Mouse (Mus musculus) heart, adult 2 months (tissue): Measurements from ENCODE around the gene Plekha1. TPM values are rescaled to one million over a fixed set of nuclear protein-coding genes. Genes with fewer than 3 reads are reported as not detected.

Experiments used
- DNase-seq, 2 experiments: peaks; one replicate each; pipeline ENCODE4 v3.0.0; 2021
- H3K27ac ChIP-seq: fragments of 200-600 bp; 2 replicates; pipeline ENCODE4 v1.8.1; 2022
- H3K27me3 ChIP-seq: fragments of 200-500 bp; 2 replicates; pipeline ENCODE4 v1.6.1; 2012; ENCODE audit warnings: mild to moderate bottlenecking, low read length, inconsistent platforms, mixed read lengths; ENCODE audit not compliant: control insufficient read depth, insufficient read depth
- H3K36me3 ChIP-seq: fragments of 200-500 bp; 2 replicates; pipeline ENCODE4 v1.6.1; 2012; ENCODE audit warnings: low read length, inconsistent platforms; ENCODE audit not compliant: control insufficient read depth, insufficient read depth
- H3K4me1 ChIP-seq: fragments of 200-500 bp; 2 replicates; pipeline ENCODE4 v1.6.1; 2011; ENCODE audit warnings: low read length; ENCODE audit not compliant: control insufficient read depth, insufficient read depth
- H3K4me3 ChIP-seq: fragments of 200-600 bp; 2 replicates; pipeline ENCODE4 v1.8.1; 2022
- H3K79me2 ChIP-seq: fragments of 200-500 bp; replicated peaks from 2 replicates; pipeline ENCODE4 v1.6.1; 2012; ENCODE audit warnings: mild to moderate bottlenecking, inconsistent platforms, low read length, moderate library complexity, mixed read lengths; ENCODE audit not compliant: control insufficient read depth, insufficient read depth
- H3K9ac ChIP-seq: fragments of 200-500 bp; 2 replicates; pipeline ENCODE4 v1.6.1; 2012; ENCODE audit warnings: low read depth, mild to moderate bottlenecking, control low read depth, inconsistent platforms, low read length, mixed read lengths
- CTCF ChIP-seq: fragments of 200-600 bp; IDR thresholded peaks from 2 replicates; pipeline ENCODE4 v1.8.1; 2022; ENCODE audit warnings: antibody characterized with exemption, mild to moderate bottlenecking, moderate library complexity
- EP300 ChIP-seq: fragments of 200-500 bp; IDR thresholded peaks from 2 replicates; pipeline ENCODE4 v1.6.1; 2011; ENCODE audit warnings: low read depth, low read length, control low read depth; ENCODE audit not compliant: insufficient read depth
- POLR2A ChIP-seq: fragments of 200-500 bp; IDR thresholded peaks from 2 replicates; pipeline ENCODE4 v1.6.1; 2011; ENCODE audit warnings: mild to moderate bottlenecking, low read depth, low read length, control low read depth; ENCODE audit not compliant: insufficient read depth
- WGBS: fragments of 180-500 bp; shearing (Covaris S2); methylation state at CpG from one replicate; pipeline ENCODE4 v1.1.7; 2018; 5-methylcytosine and 5-hydroxymethylcytosine counted together
- intact Hi-C: fragments of 180-260 bp; cut with DNase I; formaldehyde crosslinking; loops from one replicate; pipeline ENCODE4 v1.15.1; 2025
- polyA plus RNA-seq: library from polyadenylated mRNA; depleted of rRNA; stranded (reverse); fragments of >200 nt; gene quantifications from 2 replicates; pipeline ENCODE4 v1.2.3, GENCODE M21; 2012
- total RNA-seq, 2 experiments: library from RNA; stranded (reverse); gene quantifications; 2 replicates each; pipeline ENCODE4 v1.2.3; 2021

The Plekha1 gene
- total and polyA plus RNA-seq, 3 experiments, result 33.3 to 41.3 (median 40.0) TPM

DNA sequence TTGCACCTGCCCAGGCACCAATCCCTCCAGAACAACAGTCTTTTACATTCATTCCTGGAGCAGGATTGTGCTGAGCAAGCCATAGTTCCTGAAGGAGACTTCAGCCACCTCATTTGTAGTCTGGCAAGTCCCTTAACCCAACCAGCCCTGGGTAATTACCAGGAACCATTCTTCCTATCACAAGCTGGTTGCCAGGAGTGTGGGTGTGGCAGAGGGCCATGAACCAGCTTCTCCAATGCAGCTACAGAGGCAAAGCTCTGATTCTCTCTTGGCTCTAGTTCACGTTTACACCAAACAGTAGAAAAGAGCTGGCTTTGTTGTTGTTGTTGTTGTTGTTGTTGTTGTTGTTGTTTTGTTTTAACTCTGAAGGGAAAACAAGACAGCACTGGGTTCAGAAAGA is 3.1 kb upstream of the Plekha1 start:
- TF ChIP-seq POLR2A (no peak), CTCF (no peak), EP300 (no peak)
- intact Hi-C loops, result loop anchor here (10.0 kb wide), 1 partner anchor 318 kb away; no protein-coding TSS in a partner anchor

DNA sequence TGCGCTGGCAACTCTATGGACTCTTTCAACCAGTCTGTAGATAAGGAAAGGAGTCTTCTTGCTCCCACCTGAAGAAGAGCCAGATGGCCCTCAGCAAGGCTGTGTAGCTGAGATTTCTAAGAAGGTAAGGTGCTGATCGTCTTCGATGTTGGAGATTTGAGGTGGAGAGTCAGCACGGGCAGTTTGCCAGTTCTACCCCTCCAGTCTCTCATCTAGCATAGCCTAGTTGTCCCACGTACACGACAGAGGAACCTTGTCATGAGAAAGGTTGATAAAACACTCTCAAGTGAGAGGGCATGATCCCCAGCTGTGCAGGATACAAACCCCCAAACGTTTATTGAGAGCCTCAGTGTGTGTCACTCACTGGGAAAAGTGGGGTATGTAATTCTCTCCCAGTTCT is 845 bp upstream of the Plekha1 start:
- 68% methylated on average over 7 of the region's 7 CpGs for WGBS
- Histone ChIP-seq H3K79me2 (no peaks in the 10 kb centered on the region; the same call in 1 of the 2 replicates), H3K4me3 (no peak overlapping the region), H3K4me1 (no peaks in the 10 kb centered on the region; the same call in 1 of the 2 replicates), H3K27ac (no peak overlapping the region), H3K9ac (no peak overlapping the region), H3K27me3 (no peaks in the 10 kb centered on the region), H3K36me3 (peaks cover 5% of the 10 kb centered on the region; the same call in 1 of the 2 replicates)
- intact Hi-C loops, result loop anchor here (5.0 to 10.0 kb wide), 3 partner anchors 43 to 698 kb away; partner anchors contain the start of gene Bub3
- TF ChIP-seq POLR2A (no peak), CTCF (no peak), EP300 (no peak)
- DNase-seq, result no peak

More for the DNA sequence above, 3.1 kb upstream of the Plekha1 start:
- no peaks in the 10 kb centered on the region; the same call in 1 of the 2 replicates for H3K4me1 ChIP-seq
- peaks cover 3% of the 10 kb centered on the region; the same call in 1 of the 2 replicates for H3K36me3 ChIP-seq
- no peak overlapping the region for H3K9ac ChIP-seq
- H3K4me3 ChIP-seq, result no peak overlapping the region
- no peaks in the 10 kb centered on the region for H3K27me3 ChIP-seq
- no peak overlapping the region for H3K27ac ChIP-seq
- WGBS, result 73% methylated on average over 1 of the region's 1 CpGs
- no peaks in the 10 kb centered on the region for H3K79me2 ChIP-seq
- no peak for DNase-seq

DNA sequence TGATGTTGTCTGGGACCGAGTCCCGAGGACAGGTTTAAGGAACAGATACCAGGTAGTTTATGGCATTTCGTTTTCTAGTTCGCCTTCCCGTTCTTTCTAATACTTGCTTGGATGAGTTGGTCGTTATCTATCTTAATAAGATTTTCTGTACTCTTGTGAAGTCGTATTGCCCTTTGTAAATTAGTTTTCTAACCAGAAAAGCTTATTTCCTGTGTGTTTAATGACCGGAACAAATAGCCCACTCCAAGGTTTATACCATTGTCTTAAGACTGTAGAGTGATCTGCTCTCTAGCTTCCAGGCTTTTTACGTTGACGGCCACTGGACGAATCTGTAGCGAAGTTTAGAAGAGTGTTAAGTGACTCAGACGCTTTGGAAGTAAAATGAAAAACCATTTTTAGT is 1.1 kb downstream of the Plekha1 start:
- Histone ChIP-seq H3K36me3 (peaks cover 7% of the 10 kb centered on the region; the same call in 1 of the 2 replicates), H3K9ac (peak overlapping the region; percentile 97), H3K79me2 (peaks cover 3% of the 10 kb centered on the region), H3K4me3 (peak overlapping the region; percentile 82), H3K27ac (peak overlapping the region; percentile 93), H3K4me1 (no peaks in the 10 kb centered on the region; the same call in 1 of the 2 replicates), H3K27me3 (no peaks in the 10 kb centered on the region)
- no peak for DNase-seq
- WGBS, result 2% methylated on average over 13 of the region's 13 CpGs
- intact Hi-C loops, result loop anchor here (2.0 to 10.0 kb wide), 4 partner anchors 24 to 696 kb away; partner anchors contain the start of gene Bub3
- TF ChIP-seq EP300, result no peak
- TF ChIP-seq POLR2A, result no peak
- TF ChIP-seq CTCF, result no peak

DNA sequence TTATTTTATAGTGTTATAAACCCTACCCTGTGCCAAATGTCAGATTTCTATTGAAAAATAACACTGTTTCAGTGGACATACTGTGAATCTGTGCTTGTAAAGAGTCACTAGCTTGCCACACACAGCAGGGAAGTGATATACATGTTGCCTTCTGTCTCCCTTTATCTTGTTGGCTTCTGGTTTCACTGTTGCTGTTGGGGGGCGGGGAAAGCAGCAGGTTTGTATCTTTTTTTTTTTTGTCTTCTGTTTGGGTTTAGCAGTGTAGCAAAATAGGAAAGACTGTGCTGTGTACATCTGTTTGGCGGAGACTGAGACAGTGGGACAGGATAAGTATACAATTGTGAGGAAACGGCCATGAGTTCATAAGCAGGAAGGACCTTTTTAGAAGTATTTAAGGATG is 1.7 kb downstream of the Plekha1 start:
- Histone ChIP-seq H3K27ac (peak overlapping the region; percentile 93), H3K27me3 (no peaks in the 10 kb centered on the region), H3K9ac (peak overlapping the region; percentile 48), H3K4me3 (peak overlapping the region; percentile 82), H3K36me3 (peaks cover 7% of the 10 kb centered on the region; the same call in 1 of the 2 replicates), H3K4me1 (no peaks in the 10 kb centered on the region; the same call in 1 of the 2 replicates), H3K79me2 (peaks cover 4% of the 10 kb centered on the region)
- no peak for DNase-seq
- intact Hi-C loops, result loop anchor here (2.0 to 10.0 kb wide), 4 partner anchors 24 to 695 kb away; partner anchors contain the start of gene Bub3
- TF ChIP-seq CTCF (no peak), EP300 (no peak), POLR2A (no peak)
- WGBS, result 38% methylated on average over 3 of the region's 3 CpGs

DNA sequence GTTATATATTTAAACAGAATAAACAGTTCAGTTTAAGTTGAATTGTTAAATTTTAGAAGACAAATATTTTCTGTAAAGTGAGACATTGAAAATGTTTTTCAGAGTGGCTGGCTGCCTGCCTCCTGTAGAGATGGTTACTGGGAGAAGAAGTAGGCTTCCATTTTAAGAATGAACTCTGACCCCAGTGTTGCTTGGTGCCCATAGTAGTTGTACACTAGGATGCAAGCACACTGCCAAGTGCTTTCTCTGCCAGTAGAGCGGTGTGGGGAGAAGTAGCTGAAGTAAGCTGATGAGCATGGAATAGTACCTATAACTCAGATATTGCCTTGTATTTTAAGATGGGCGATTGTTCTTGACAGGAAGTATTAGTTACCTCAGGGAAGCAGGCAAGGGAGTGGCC is 18.6 kb downstream of the Plekha1 start:
- peaks cover 2% of the 10 kb centered on the region for H3K4me1 ChIP-seq
- H3K27ac ChIP-seq, result no peak overlapping the region
- H3K4me3 ChIP-seq, result no peak overlapping the region
- intact Hi-C loops, result no loop called here
- no peak overlapping the region for H3K9ac ChIP-seq
- 57% methylated on average over 2 of the region's 2 CpGs for WGBS
- TF ChIP-seq POLR2A, result no peak
- no peak for TF ChIP-seq EP300
- TF ChIP-seq CTCF, result no peak
- no peak for DNase-seq
- H3K36me3 ChIP-seq, result peaks cover 25% of the 10 kb centered on the region
- H3K27me3 ChIP-seq, result no peaks in the 10 kb centered on the region
- peaks cover 1% of the 10 kb centered on the region; the same call in 1 of the 2 replicates for H3K79me2 ChIP-seq

DNA sequence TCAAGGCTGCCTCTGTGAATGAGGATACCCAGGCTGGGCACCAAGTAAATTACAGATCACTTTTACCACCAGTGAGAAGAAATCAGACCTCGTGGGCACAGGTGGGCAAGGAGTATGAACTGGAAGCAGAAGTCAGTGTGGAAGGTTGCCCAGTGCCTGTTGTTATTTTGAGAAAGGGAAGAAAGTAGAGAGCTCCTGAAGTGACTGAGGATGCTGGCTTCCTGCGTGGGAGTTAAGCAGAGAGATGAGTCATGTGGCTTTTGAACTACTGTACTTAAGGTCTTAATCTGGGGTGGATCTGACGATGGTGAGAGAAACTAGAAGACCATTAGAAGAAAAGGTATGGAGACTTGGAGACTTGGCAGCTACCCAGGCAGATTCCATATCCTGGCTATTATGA is 20.7 kb downstream of the Plekha1 start:
- no peak overlapping the region for H3K4me3 ChIP-seq
- 34% methylated on average over 3 of the region's 3 CpGs for WGBS
- no peak overlapping the region for H3K27ac ChIP-seq
- H3K4me1 ChIP-seq, result peaks cover 2% of the 10 kb centered on the region
- DNase-seq, result no peak
- peaks cover 32% of the 10 kb centered on the region for H3K36me3 ChIP-seq
- TF ChIP-seq POLR2A (no peak), EP300 (no peak), CTCF (no peak)
- H3K9ac ChIP-seq, result no peak overlapping the region
- no peaks in the 10 kb centered on the region for H3K27me3 ChIP-seq
- intact Hi-C loops, result no loop called here
- no peaks in the 10 kb centered on the region; the same call in 1 of the 2 replicates for H3K79me2 ChIP-seq
